In genomic region chr3:117791951-117792350, GRCm38 (mm10) we compare ENCODE assay signal across 26 mouse cellular contexts.
"Had no signal": no experiment of that assay in that cellular context is flagged by ENCODE, and none has a peak within 500 bp of the region (broad histone marks: within the 10 kb centered on the region; RNA-seq: fewer than 3 reads in every experiment).

No protein-coding gene starts in this region.

- H3K4me1 ChIP-seq: heart, embryonic 13.5 days; heart, embryonic 15.5 days; hindbrain, embryonic 13.5 days; hindbrain, embryonic 15.5 days; limb, embryonic 15.5 days; liver, embryonic 12.5 days had no signal

- DNase-seq: gastrocnemius, postnatal 14 days; gastrocnemius, postnatal 36 days; heart, adult 2 months; heart, postnatal 14 days; heart, postnatal 36 days; kidney, adult 11 months; kidney, adult 2 months; kidney, adult 9 months; kidney, postnatal 14 days; kidney, postnatal 36 days; left cerebral cortex, postnatal 4 days; lung, adult 18-20 months had no signal

- H3K27ac ChIP-seq: heart, adult 2 months; heart, embryonic 13.5 days; heart, embryonic 15.5 days; hindbrain, embryonic 13.5 days; hindbrain, embryonic 15.5 days; hindbrain, postnatal 0 days; kidney, embryonic 15.5 days; kidney, postnatal 0 days; layer of hippocampus, adult 2 months; limb, embryonic 13.5 days; limb, embryonic 15.5 days; liver, embryonic 12.5 days; liver, embryonic 14.5 days had no signal

- H3K27me3 ChIP-seq: heart, embryonic 13.5 days; heart, embryonic 15.5 days; hindbrain, embryonic 13.5 days; hindbrain, embryonic 15.5 days; kidney, embryonic 15.5 days; limb, embryonic 13.5 days; limb, embryonic 15.5 days; liver, embryonic 12.5 days had no signal

- H3K9ac ChIP-seq: heart, embryonic 13.5 days; heart, embryonic 15.5 days; hindbrain, embryonic 13.5 days; hindbrain, embryonic 15.5 days; kidney, embryonic 15.5 days; limb, embryonic 13.5 days; limb, embryonic 15.5 days; liver, embryonic 12.5 days; liver, embryonic 14.5 days had no signal

- H3K9me3 ChIP-seq: heart, embryonic 15.5 days; hindbrain, embryonic 13.5 days; hindbrain, embryonic 15.5 days; kidney, embryonic 15.5 days; limb, embryonic 13.5 days; limb, embryonic 15.5 days; liver, embryonic 12.5 days had no signal

- H3K4me3 ChIP-seq: heart, adult 2 months; heart, embryonic 13.5 days; heart, embryonic 15.5 days; hindbrain, embryonic 13.5 days; hindbrain, embryonic 15.5 days; kidney, embryonic 15.5 days; layer of hippocampus, adult 2 months; limb, embryonic 13.5 days; limb, embryonic 15.5 days; liver, embryonic 12.5 days had no signal

- H3K36me3 ChIP-seq: hindbrain, embryonic 13.5 days; hindbrain, embryonic 15.5 days; kidney, embryonic 15.5 days; limb, embryonic 13.5 days; liver, embryonic 12.5 days had no signal

- H3K4me2 ChIP-seq: heart, embryonic 11.5 days; heart, embryonic 13.5 days; heart, embryonic 15.5 days; hindbrain, embryonic 13.5 days; hindbrain, embryonic 15.5 days; kidney, embryonic 15.5 days; limb, embryonic 13.5 days; limb, embryonic 15.5 days; liver, embryonic 12.5 days had no signal

- ATAC-seq: hindbrain, postnatal 0 days; intestine, embryonic 16.5 days; liver, embryonic 12.5 days had no signal
